Mouse (Mus musculus) G1E (cell line): Measurements from ENCODE around the gene Plcd3. TPM values are rescaled to one million over a fixed set of nuclear protein-coding genes. Genes with fewer than 3 reads are reported as not detected.

Source experiments
- ATAC-seq: 2 replicates; pipeline ENCODE4 v1.8.0; 2016; ENCODE audit warnings: mild to moderate bottlenecking; ENCODE audit not compliant: insufficient number of reproducible peaks, poor library complexity, low FRiP score, severe bottlenecking; ENCODE audit errors: extremely low read depth
- DNase-seq: peaks from one replicate; pipeline ENCODE4 v3.0.0; 2012; ENCODE audit warnings: low spot score
- H3K27me3 ChIP-seq: 2 replicates; pipeline ENCODE4 v1.6.1; 2012; ENCODE audit warnings: mild to moderate bottlenecking, low read length, inconsistent platforms; ENCODE audit not compliant: insufficient read depth
- H3K36me3 ChIP-seq: replicated peaks from 2 replicates; pipeline ENCODE3; 2012; ENCODE audit warnings: mild to moderate bottlenecking, inconsistent platforms
- H3K4me1 ChIP-seq: 2 replicates; pipeline ENCODE4 v1.6.1; 2012; ENCODE audit warnings: low read depth, low read length, inconsistent platforms, mixed read lengths; ENCODE audit not compliant: insufficient read depth
- H3K4me3 ChIP-seq: 2 replicates; pipeline ENCODE4 v1.5.1; 2012; ENCODE audit warnings: low read depth, mild to moderate bottlenecking, inconsistent platforms, low read length, moderate library complexity, mixed read lengths
- H3K9me3 ChIP-seq: replicated peaks from 2 replicates; pipeline ENCODE4 v1.6.1; 2012; ENCODE audit warnings: inconsistent platforms
- CTCF ChIP-seq: IDR thresholded peaks from 2 replicates; pipeline ENCODE4 v1.5.1; 2012; ENCODE audit warnings: low read depth, low read length, inconsistent platforms, mixed read lengths
- GATA1 ChIP-seq: IDR thresholded peaks from 2 replicates; pipeline ENCODE4 v1.6.1; 2012; ENCODE audit warnings: borderline replicate concordance, low read length, inconsistent platforms, mixed read lengths
- GATA2 ChIP-seq: IDR thresholded peaks from 2 replicates; pipeline ENCODE4 v1.6.1; 2012; ENCODE audit warnings: low read depth, low read length, inconsistent platforms, borderline replicate concordance
- POLR2AphosphoS5 ChIP-seq: IDR thresholded peaks from 2 replicates; pipeline ENCODE4 v1.6.1; 2012; ENCODE audit warnings: low read depth, low read length, inconsistent platforms; ENCODE audit not compliant: insufficient replicate concordance
- TAL1 ChIP-seq: conservative IDR thresholded peaks from 2 replicates; pipeline ENCODE4 v1.6.1; 2012; ENCODE audit warnings: low read depth, low read length, inconsistent platforms, mixed read lengths
- polyA plus RNA-seq: library from polyadenylated mRNA; stranded (reverse); fragments of >175 nt; gene quantifications from 2 replicates; pipeline ENCODE4 v1.2.3, GENCODE M21; 2012
- total RNA-seq, 2 experiments: library from RNA; stranded (forward) in 1 of 2; stranded (reverse) in 1 of 2; fragments of 200-1000 nt in 1 of 2; fragments of >200 nt in 1 of 2; fragmentation: Nextera tagmentation in 1 of 2; gene quantifications; 2 replicates each; pipeline ENCODE4 v1.2.3; 2014 to 2017

Gene Plcd3
- total and polyA plus RNA-seq, 3 experiments: 0.11 TPM; not detected in 2

DNA sequence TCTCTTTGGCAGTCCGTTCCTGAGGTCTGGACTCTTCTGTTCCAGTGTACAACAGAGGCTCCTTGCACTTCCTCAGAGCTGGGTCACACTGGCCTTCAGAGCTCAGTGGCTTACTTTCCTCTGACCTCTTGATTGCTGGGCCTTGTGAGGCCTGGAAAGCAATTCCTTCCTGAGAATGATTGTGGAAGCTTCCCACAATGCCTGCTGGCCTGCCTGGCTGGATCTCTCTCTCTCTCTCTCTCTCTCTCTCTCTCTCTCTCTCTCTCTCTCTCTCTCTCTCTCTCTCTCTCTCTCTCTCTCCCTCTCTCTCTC, 40.4 kb upstream of the Plcd3 start:
- Histone ChIP-seq H3K9me3 (no peaks in the 10 kb centered on the region), H3K36me3 (peaks cover 43% of the 10 kb centered on the region), H3K4me3 (no peak overlapping the region), H3K27me3 (peaks cover 27% of the 10 kb centered on the region; the same call in 1 of the 2 replicates), H3K4me1 (peaks cover 54% of the 10 kb centered on the region)
- DNase-seq (no peak), ATAC-seq (no peak)
- no peak for TF ChIP-seq GATA2
- TF ChIP-seq CTCF: no peak
- TF ChIP-seq GATA1: no peak
- no peak for TF ChIP-seq POLR2AphosphoS5
- no peak for TF ChIP-seq TAL1

DNA sequence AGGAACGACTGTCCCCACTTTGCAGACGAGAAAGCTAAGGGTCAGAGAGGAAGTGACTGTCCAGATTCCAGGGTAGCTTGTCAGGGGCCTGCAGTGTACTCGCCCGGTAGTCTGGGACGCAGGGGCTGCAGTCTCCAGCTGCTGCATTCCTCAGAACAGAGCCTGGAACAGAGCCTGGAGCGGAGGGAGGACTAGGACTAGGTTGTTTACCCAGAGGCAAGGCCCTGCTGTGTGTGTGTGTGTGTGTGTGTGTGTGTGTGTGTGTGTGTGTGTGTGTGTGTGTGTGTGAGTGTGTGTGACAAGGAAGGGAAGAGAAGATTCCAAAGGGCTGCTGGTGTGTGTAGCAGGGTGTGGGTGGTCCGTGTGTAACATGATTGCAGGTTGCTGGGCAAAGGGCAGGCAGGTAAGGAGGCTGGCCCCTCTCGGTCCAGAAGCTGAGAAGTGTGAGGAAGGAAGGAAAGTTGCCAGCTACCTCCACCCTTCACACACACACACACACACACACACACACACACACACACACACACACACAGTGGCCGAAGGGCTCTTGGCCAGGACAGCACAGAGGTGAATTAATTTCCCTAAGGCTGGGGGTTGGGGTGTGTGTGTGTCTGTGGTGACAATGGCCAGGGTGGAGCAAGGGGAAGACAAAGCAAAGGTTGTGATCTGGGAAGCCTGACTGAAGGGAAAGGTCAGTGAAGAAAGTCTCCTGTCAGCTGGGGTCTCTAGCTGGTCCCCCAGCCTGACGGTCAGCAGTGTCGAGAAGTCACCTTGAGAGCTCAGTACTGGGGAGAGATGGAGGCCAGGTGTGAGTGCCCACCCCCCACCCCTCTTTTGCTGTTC, 39.9 kb upstream of the Plcd3 start:
- peaks cover 58% of the 10 kb centered on the region for H3K4me1 ChIP-seq
- peaks cover 23% of the 10 kb centered on the region; the same call in 1 of the 2 replicates for H3K27me3 ChIP-seq
- DNase-seq (no peak), ATAC-seq (no peak)
- H3K4me3 ChIP-seq: no peak overlapping the region
- H3K36me3 ChIP-seq: peaks cover 43% of the 10 kb centered on the region
- no peaks in the 10 kb centered on the region for H3K9me3 ChIP-seq
- TF ChIP-seq GATA2: no peak
- TF ChIP-seq CTCF: no peak
- no peak for TF ChIP-seq TAL1
- TF ChIP-seq POLR2AphosphoS5: no peak
- no peak for TF ChIP-seq GATA1

DNA sequence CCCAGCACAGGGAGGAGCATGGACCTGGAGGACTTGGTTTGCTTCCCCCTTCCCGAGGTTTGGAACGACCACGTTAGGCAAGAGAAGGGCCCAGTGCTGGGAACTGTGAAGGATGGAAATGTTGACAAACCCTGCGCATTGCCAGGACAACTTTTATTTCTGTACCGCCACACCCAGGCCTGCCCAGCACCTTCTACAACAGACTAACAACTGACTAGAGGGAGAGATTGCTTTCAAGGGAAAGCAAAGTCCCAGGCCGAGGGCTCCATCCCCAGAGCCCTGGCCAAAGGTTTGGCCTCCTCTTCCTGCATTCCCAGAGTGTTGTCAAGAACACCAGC, 39.3 kb upstream of the Plcd3 start:
- TF ChIP-seq GATA1 (no peak), TAL1 (no peak), CTCF (no peak), GATA2 (no peak), POLR2AphosphoS5 (no peak)
- Histone ChIP-seq H3K36me3 (peaks cover 43% of the 10 kb centered on the region), H3K4me1 (peaks cover 64% of the 10 kb centered on the region), H3K4me3 (no peak overlapping the region), H3K9me3 (no peaks in the 10 kb centered on the region), H3K27me3 (peaks cover 23% of the 10 kb centered on the region; the same call in 1 of the 2 replicates)
- ATAC-seq: no peak
- no peak for DNase-seq

DNA sequence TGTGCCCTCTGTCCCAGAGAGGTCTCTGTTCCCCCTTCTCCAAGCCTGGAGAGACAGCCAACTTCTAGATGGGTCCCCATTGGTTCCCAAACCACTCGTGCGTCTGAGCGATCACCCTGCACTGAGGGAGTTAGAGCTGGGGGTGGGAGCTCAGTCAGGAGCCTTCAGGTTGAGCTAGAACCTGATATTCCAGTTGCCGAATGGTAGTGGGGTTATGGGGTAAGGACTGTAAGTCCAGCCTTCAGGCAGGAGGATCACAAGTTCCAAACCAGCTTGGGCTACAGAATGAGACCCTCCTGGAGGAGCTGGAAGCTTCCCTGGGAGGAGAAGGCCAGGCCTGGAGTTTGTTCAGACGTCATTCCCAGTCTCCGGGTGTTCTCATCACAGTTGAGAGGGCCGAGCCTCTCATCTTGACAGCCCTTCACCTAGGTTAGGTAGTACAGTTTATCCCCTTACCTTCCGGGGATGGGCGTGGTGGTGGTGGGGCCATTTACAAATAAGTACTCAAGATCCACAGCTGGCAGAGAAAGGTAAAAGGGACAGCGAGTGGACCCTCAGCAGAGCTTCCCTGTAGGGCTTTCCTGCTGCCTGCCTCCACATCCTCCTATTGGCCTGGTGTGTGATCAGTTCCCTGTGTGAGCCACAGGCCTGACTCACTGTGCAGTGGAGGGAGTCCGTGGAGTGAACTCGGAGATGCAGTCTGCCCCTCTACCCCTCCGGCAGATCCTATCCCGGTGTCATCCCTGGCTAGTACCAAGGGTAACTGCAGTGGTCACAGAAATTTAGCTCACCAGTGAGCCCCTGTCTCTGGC, 38.7 kb upstream of the Plcd3 start:
- H3K9me3 ChIP-seq: no peaks in the 10 kb centered on the region
- H3K4me3 ChIP-seq: no peak overlapping the region
- peaks cover 70% of the 10 kb centered on the region for H3K4me1 ChIP-seq
- TF ChIP-seq POLR2AphosphoS5 (no peak), CTCF (no peak), GATA1 (no peak), GATA2 (no peak), TAL1 (no peak)
- H3K27me3 ChIP-seq: peaks cover 20% of the 10 kb centered on the region; the same call in 1 of the 2 replicates
- H3K36me3 ChIP-seq: peaks cover 46% of the 10 kb centered on the region
- no peak for DNase-seq
- no peak for ATAC-seq

DNA sequence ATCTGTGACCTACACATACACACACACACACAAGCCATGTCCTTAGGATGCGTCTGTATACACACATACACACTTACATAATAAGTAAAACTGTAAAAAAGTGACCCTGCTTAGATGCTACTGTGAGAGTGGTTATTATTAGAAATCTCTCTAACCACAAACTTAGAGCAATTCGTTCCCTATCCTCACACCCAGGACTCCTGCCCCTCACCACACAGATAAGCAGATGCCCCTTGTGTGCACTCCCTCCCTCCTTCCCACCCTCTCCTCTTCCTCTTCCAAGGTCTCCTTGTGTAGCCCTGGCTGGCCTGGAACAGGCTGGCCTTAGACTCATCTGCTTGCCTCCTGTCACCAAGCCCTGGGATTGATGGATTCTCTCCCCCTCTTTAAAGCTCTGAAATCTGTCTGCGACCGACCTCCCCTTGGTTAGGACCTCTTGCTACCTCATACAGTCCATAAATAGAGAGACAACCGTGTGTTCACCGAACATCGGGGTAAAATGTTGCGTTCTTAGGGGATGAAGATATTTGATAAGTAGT, 34.6 kb upstream of the Plcd3 start:
- Histone ChIP-seq H3K9me3 (no peaks in the 10 kb centered on the region), H3K27me3 (peaks cover 5% of the 10 kb centered on the region; the same call in 1 of the 2 replicates), H3K4me3 (peak overlapping the region; percentile 54; the same call in 1 of the 2 replicates), H3K36me3 (peaks cover 41% of the 10 kb centered on the region), H3K4me1 (peaks cover 68% of the 10 kb centered on the region)
- ATAC-seq: peak; percentile 42; the same call in 1 of the 2 replicates
- DNase-seq: peak; percentile 61
- TF ChIP-seq TAL1 (peak; percentile 96), GATA1 (no peak), GATA2 (no peak), POLR2AphosphoS5 (no peak), CTCF (no peak)

DNA sequence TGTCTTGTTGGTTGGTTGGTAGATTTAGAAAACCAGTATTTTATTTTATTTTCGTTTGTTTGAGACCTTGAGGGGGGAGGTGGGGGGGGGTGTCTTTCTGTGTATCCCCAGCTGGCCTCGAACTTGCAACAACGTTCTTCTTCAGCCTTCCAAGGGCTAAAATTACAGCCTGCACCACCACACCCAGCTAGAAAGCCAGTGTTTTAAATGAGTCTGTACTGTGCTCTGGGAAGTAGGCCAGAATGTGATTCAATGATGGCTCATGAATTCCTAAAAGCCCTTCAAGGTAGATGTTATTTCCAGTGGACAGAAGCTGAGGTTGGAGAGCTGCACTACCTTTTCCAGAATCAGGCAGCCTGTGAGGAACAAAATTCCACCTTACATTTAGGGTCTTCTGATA, 32.8 kb upstream of the Plcd3 start:
- DNase-seq: no peak
- H3K27me3 ChIP-seq: peaks cover 5% of the 10 kb centered on the region; the same call in 1 of the 2 replicates
- H3K4me1 ChIP-seq: peaks cover 73% of the 10 kb centered on the region
- ATAC-seq: no peak
- H3K4me3 ChIP-seq: peak overlapping the region; percentile 66; the same call in 1 of the 2 replicates
- TF ChIP-seq GATA2 (no peak), GATA1 (no peak), POLR2AphosphoS5 (no peak), CTCF (no peak), TAL1 (no peak)
- no peaks in the 10 kb centered on the region for H3K9me3 ChIP-seq
- peaks cover 38% of the 10 kb centered on the region for H3K36me3 ChIP-seq
